9 mouse cellular contexts compared by ENCODE assay signal in genomic region chr4:109116494-109116893, GRCm38 (mm10).
DNase-seq lines count a peak whose midpoint lies in the region; ATAC-seq lines count a peak whose summit lies in the region.
"Had no signal": no experiment of that assay in that cellular context is flagged by ENCODE, and none has a peak within 500 bp of the region (broad histone marks: within the 10 kb centered on the region; RNA-seq: fewer than 3 reads in every experiment).

No protein-coding gene starts in this region.

- H3K9me3 ChIP-seq in kidney, embryonic 16.5 days (ENCODE audit: low read length) = no peaks in the 10 kb centered on the region
- H3K9me3 ChIP-seq: neural tube, embryonic 12.5 days had no signal

- H3K79me2 ChIP-seq in macrophage (ENCODE audit: inconsistent target) = peaks cover 71% of the 10 kb centered on the region

- H3K27me3 ChIP-seq in kidney, embryonic 16.5 days (ENCODE audit: insufficient read depth, low read length) = no peaks in the 10 kb centered on the region
- H3K27me3 ChIP-seq: neural tube, embryonic 12.5 days had no signal

- no peaks in the 10 kb centered on the region for H3K36me3 ChIP-seq in kidney, embryonic 16.5 days (ENCODE audit: insufficient read depth, low read length)
- no peaks in the 10 kb centered on the region for H3K36me3 ChIP-seq in macrophage (ENCODE audit: inconsistent target)
- H3K36me3 ChIP-seq: neural tube, embryonic 12.5 days had no signal

- H3K27ac ChIP-seq in kidney, embryonic 16.5 days (ENCODE audit: low read length) = no peak overlapping the region
- H3K27ac ChIP-seq in macrophage = peak overlapping the region; percentile 71
- H3K27ac ChIP-seq: neural tube, embryonic 12.5 days had no signal

- H3K4me3 ChIP-seq in kidney, embryonic 16.5 days (ENCODE audit: low read length) = no peak overlapping the region
- H3K4me3 ChIP-seq in macrophage (ENCODE audit: inconsistent target) = peak overlapping the region; percentile 66; the same call in 1 of the 2 replicates
- H3K4me3 ChIP-seq: neural tube, embryonic 12.5 days had no signal

- 0 out of 2 replicates have a peak, but pooled peaks have one; percentile 29 for ATAC-seq in erythroblast, adult 5-6 weeks (replicated peaks; ENCODE audit: low FRiP score, poor library complexity, severe bottlenecking)
- no peak for ATAC-seq in kidney, embryonic 16.5 days (ENCODE audit: low FRiP score, low TSS enrichment)
- ATAC-seq in frontal cortex, adult (ENCODE audit: low TSS enrichment) = no peak

- no peak overlapping the region for H3K9ac ChIP-seq in kidney, embryonic 16.5 days (replicated peaks; ENCODE audit: low read length)
- H3K9ac ChIP-seq: neural tube, embryonic 12.5 days had no signal

- H3K4me2 ChIP-seq in kidney, embryonic 16.5 days (replicated peaks; ENCODE audit: low read depth, low read length) = peak overlapping the region; percentile 69; the same call in 1 of the 2 replicates

- DNase-seq in spleen, adult 18-20 months = peak; percentile 14 to 29
- DNase-seq in spleen, postnatal 4 days (ENCODE audit: low spot score in 2 of 2) = no peak
- DNase-seq in thymus, adult 18-20 months = no peak
- no peak for DNase-seq in yolk sac, embryonic 10.5 days (ENCODE audit: low spot score)

- 73% methylated on average over 3 of the region's 3 CpGs for WGBS in kidney, embryonic 16.5 days
- whole genome bisulfite sequencing in macrophage (ENCODE audit: missing documents) = 35% methylated on average over 3 of the region's 3 CpGs

- peaks cover 20% of the 10 kb centered on the region for H3K4me1 ChIP-seq in kidney, embryonic 16.5 days (ENCODE audit: insufficient read depth, low read length)

Comparison
In these comparisons a context has a peak if more than half of its experiments do, and no peak if none do; other contexts are left out.
1. DNase-seq: peak in spleen, adult 18-20 months (2 of 2); none in spleen, postnatal 4 days (0 of 2), thymus, adult 18-20 months (0 of 2) and yolk sac, embryonic 10.5 days (single experiment).